Mouse (Mus musculus) thymus, adult 2 months (tissue): ENCODE measurements around the gene Podn.

Source experiments
- CTCF ChIP-seq: fragments of 200-500 bp; IDR thresholded peaks from 2 replicates; pipeline ENCODE4 v1.5.1; 2012; ENCODE audit warnings: mild to moderate bottlenecking, control low read depth, low read length, moderate library complexity, borderline replicate concordance; ENCODE audit not compliant: control insufficient read depth, poor library complexity, insufficient read depth; ENCODE audit errors: extremely low read depth
- POLR2A ChIP-seq: fragments of 200-500 bp; IDR thresholded peaks from 2 replicates; pipeline ENCODE4 v1.6.1; 2012; ENCODE audit warnings: mild to moderate bottlenecking, low read length, control low read depth, moderate library complexity; ENCODE audit not compliant: control insufficient read depth, poor library complexity, insufficient read depth; ENCODE audit errors: extremely low read depth

GRCm38 (mm10) chr4:108015067-108015765, 81.0 kb downstream of the Podn start:
- TF ChIP-seq CTCF (no peak), POLR2A (no peak)
